Mouse (Mus musculus) lung, adult 2 months (tissue): ENCODE results near the gene Wnk2.

Source experiments
- CTCF ChIP-seq: fragments of 200-500 bp; IDR thresholded peaks from 2 replicates; pipeline ENCODE4 v1.5.1; 2011; ENCODE audit warnings: mild to moderate bottlenecking, low read length, control low read depth; ENCODE audit not compliant: insufficient read depth
- POLR2A ChIP-seq: fragments of 200-500 bp; IDR thresholded peaks from 2 replicates; pipeline ENCODE4 v1.6.1; 2011; ENCODE audit warnings: low read depth, mild to moderate bottlenecking, control low read depth, low read length, borderline replicate concordance; ENCODE audit errors: extremely low read depth

DNA sequence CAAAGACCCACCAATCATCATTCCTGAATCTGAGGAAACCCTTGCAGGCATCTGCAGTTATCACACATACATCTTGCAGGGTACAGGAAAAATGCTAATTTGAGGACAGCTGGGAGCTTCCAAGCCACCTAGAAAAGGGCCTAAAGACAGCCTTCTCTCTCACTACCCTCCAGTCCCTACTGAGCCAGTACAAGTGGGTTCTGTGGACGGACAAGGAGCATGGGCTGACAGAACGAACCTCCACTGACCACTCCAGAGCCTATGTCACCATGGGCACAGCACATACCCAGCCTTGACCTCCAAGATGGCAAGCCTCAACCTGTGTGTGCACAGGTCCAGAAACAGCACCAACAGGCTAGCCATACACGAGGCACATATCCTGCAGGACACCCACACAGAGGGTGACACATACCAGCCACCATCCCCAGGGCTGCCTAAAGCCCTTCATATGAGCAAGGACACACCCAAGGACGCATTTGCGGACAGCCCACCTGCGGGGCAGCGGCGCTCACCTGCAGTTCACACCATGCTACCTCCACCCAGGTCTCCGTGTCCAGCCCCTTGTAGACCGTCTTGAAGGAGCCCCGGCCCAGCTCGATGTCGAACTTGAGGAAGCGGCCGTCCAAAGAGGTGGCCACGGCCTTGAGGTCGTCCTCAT is 1.6 kb downstream of the Wnk2 start:
- no peak for TF ChIP-seq POLR2A
- TF ChIP-seq CTCF = no peak
